Mouse (Mus musculus): ENCODE measurements at regions not wholly inside any gene's neighbourhood (a gene's known extent, or its start where the extent isn't known, plus 50 kb on each side); places are given as distances from the start of the nearest gene placed in this dataset.

DNA sequence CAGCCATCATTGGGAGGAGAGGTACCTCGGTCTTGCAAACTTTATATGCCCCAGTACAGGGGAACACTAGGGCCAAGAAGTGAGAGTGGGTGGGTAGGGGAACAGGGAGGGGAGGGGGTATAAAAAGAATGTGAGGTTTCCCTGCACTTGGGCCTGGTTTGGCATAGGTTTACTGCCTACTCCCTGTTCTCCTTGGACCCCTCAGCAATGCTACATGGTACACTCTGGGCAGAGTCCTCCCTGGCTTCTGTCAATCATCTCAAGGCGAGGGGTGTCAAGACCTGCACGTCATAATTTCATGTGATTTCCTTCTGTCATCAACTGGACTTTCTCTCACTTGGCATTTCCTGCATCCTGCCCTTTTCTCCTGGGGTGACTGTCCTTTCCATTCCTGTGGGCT is 330.9 kb downstream of the Mllt3 start:
- peaks cover 3% of the 10 kb centered on the region; the same call in 1 of the 2 replicates for H3K4me1 ChIP-seq (ENCODE audit: control insufficient read depth, insufficient read depth, low read length)
- ATAC-seq (ENCODE audit: insufficient read depth, low FRiP score, low TSS enrichment) (no peak), DNase-seq (ENCODE audit: low spot score) (no peak)
- no peaks in the 10 kb centered on the region for H3K36me3 ChIP-seq (ENCODE audit: control insufficient read depth, insufficient read depth, low read length)
- no peak overlapping the region for H3K27ac ChIP-seq (ENCODE audit: low read depth, low read length)
- no peak overlapping the region for H3K4me3 ChIP-seq (ENCODE audit: low read depth, low read length)
- no peak overlapping the region for H3K4me2 ChIP-seq (ENCODE audit: low read depth)
- H3K9ac ChIP-seq (ENCODE audit: low read length): no peak overlapping the region
- 85% methylated on average over 3 of the region's 3 CpGs for WGBS
- no peaks in the 10 kb centered on the region for H3K27me3 ChIP-seq (ENCODE audit: control insufficient read depth, insufficient read depth, low read length)
- H3K9me3 ChIP-seq (ENCODE audit: control insufficient read depth, low read length): no peaks in the 10 kb centered on the region

DNA sequence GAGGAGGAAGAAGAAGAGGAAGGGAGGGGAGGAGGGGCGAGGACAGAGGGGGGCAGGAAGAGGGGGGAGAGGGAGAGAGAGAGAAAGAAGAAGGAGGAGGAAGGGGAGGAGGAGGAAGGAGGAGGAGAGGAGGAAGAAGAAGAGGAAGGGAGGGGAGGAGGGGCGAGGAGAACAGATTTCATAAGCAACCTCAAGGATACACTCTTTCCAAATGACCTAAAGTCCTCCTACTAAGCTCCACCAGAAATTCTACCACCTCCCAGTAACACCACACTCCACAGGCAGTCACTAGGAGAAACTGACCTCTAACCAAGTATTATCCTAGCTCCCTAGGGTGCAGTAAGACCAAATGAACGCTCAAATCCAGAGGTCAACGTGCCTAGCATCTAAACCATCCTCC is 332.1 kb downstream of the Mllt3 start:
- WGBS: 75% methylated on average over 4 of the region's 4 CpGs
- DNase-seq (ENCODE audit: low spot score) (no peak), ATAC-seq (ENCODE audit: insufficient read depth, low FRiP score, low TSS enrichment) (no peak)
- no peaks in the 10 kb centered on the region for H3K9me3 ChIP-seq (ENCODE audit: control insufficient read depth, low read length)
- no peak overlapping the region for H3K27ac ChIP-seq (ENCODE audit: low read depth, low read length)
- H3K4me1 ChIP-seq (ENCODE audit: control insufficient read depth, insufficient read depth, low read length): peaks cover 3% of the 10 kb centered on the region; the same call in 1 of the 2 replicates
- no peak overlapping the region for H3K4me3 ChIP-seq (ENCODE audit: low read depth, low read length)
- no peak overlapping the region for H3K9ac ChIP-seq (ENCODE audit: low read length)
- no peaks in the 10 kb centered on the region for H3K27me3 ChIP-seq (ENCODE audit: control insufficient read depth, insufficient read depth, low read length)
- no peaks in the 10 kb centered on the region for H3K36me3 ChIP-seq (ENCODE audit: control insufficient read depth, insufficient read depth, low read length)
- no peak overlapping the region for H3K4me2 ChIP-seq (ENCODE audit: low read depth)

DNA sequence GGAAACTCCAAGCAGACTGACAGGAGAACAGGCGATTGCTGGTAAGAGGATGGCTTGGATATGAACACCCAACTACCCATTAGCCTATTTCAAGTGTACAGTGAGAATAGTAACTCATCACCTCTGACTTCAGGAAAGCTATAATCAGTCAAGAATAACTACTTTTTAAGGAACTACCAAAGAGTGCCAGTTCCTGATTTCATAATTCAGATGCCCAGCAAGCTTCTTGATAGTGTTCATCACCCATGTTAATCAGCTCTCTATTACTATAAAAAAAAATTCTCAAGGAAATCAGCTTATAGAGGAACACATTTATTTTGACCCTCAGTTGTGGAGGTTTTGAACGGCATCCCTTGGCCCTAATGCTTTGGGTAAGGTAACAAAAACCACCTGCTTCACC is 332.7 kb downstream of the Mllt3 start:
- H3K4me1 ChIP-seq (ENCODE audit: control insufficient read depth, insufficient read depth, low read length): peaks cover 3% of the 10 kb centered on the region; the same call in 1 of the 2 replicates
- no peaks in the 10 kb centered on the region for H3K36me3 ChIP-seq (ENCODE audit: control insufficient read depth, insufficient read depth, low read length)
- H3K9ac ChIP-seq (ENCODE audit: low read length): no peak overlapping the region
- WGBS: 88% methylated on average over 2 of the region's 2 CpGs
- no peaks in the 10 kb centered on the region for H3K9me3 ChIP-seq (ENCODE audit: control insufficient read depth, low read length)
- H3K27ac ChIP-seq (ENCODE audit: low read depth, low read length): no peak overlapping the region
- no peak overlapping the region for H3K4me3 ChIP-seq (ENCODE audit: low read depth, low read length)
- H3K27me3 ChIP-seq (ENCODE audit: control insufficient read depth, insufficient read depth, low read length): no peaks in the 10 kb centered on the region
- H3K4me2 ChIP-seq (ENCODE audit: low read depth): no peak overlapping the region
- DNase-seq (ENCODE audit: low spot score) (no peak), ATAC-seq (ENCODE audit: insufficient read depth, low FRiP score, low TSS enrichment) (no peak)

DNA sequence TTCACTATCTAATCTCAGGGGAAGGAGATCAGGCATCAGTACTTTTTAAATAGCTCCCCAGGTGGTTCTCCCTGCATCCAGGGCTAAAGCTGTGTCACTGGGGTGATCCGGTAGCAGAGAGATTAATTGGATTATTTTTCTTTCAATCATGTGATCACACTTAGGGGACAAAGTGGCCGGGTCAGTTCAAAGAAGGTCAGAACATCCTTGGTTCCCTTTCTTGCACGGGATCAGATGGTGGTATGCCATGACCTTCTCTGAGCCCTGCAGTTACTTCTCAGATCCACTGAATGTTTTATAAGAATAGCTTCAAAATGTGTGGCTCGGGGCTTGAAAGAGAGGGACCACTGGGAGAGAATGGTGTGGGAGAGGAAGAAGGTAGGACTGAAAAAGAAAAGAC is 333.6 kb downstream of the Mllt3 start:
- WGBS: 42% methylated on average over 4 of the region's 4 CpGs
- Histone ChIP-seq H3K4me1 (ENCODE audit: control insufficient read depth, insufficient read depth, low read length) (peaks cover 3% of the 10 kb centered on the region; the same call in 1 of the 2 replicates), H3K27me3 (ENCODE audit: control insufficient read depth, insufficient read depth, low read length) (no peaks in the 10 kb centered on the region), H3K9me3 (ENCODE audit: control insufficient read depth, low read length) (no peaks in the 10 kb centered on the region), H3K27ac (ENCODE audit: low read depth, low read length) (no peak overlapping the region), H3K4me3 (ENCODE audit: low read depth, low read length) (no peak overlapping the region), H3K9ac (ENCODE audit: low read length) (no peak overlapping the region), H3K4me2 (ENCODE audit: low read depth) (no peak overlapping the region), H3K36me3 (ENCODE audit: control insufficient read depth, insufficient read depth, low read length) (no peaks in the 10 kb centered on the region)
- DNase-seq (ENCODE audit: low spot score): no peak
- ATAC-seq (ENCODE audit: insufficient read depth, low FRiP score, low TSS enrichment): no peak

DNA sequence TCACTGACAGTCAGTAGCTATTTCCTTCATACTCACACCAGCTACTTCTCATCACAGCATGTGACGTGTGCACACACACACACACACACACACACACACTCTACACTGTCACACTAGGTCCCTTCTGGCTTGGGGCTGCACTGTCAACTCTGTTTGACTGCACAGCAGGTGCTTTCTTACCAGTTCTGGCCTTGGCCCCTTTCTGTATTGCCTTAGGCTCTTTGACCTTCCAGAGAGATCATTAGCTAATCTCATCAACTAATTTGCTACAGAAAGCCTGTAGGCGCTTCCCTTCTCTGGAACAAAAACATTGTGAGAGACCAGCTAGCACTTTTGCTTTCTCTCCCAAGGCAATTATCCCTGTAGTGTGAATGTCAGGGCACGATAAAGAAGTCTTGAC is 334.4 kb downstream of the Mllt3 start:
- no peak overlapping the region for H3K9ac ChIP-seq (ENCODE audit: low read length)
- H3K4me1 ChIP-seq (ENCODE audit: control insufficient read depth, insufficient read depth, low read length): peaks cover 3% of the 10 kb centered on the region; the same call in 1 of the 2 replicates
- no peaks in the 10 kb centered on the region for H3K27me3 ChIP-seq (ENCODE audit: control insufficient read depth, insufficient read depth, low read length)
- ATAC-seq (ENCODE audit: insufficient read depth, low FRiP score, low TSS enrichment) (no peak), DNase-seq (ENCODE audit: low spot score) (no peak)
- no peaks in the 10 kb centered on the region for H3K9me3 ChIP-seq (ENCODE audit: control insufficient read depth, low read length)
- H3K36me3 ChIP-seq (ENCODE audit: control insufficient read depth, insufficient read depth, low read length): no peaks in the 10 kb centered on the region
- no peak overlapping the region for H3K4me2 ChIP-seq (ENCODE audit: low read depth)
- no peak overlapping the region for H3K4me3 ChIP-seq (ENCODE audit: low read depth, low read length)
- 49% methylated on average over 3 of the region's 3 CpGs for WGBS
- no peak overlapping the region for H3K27ac ChIP-seq (ENCODE audit: low read depth, low read length)

DNA sequence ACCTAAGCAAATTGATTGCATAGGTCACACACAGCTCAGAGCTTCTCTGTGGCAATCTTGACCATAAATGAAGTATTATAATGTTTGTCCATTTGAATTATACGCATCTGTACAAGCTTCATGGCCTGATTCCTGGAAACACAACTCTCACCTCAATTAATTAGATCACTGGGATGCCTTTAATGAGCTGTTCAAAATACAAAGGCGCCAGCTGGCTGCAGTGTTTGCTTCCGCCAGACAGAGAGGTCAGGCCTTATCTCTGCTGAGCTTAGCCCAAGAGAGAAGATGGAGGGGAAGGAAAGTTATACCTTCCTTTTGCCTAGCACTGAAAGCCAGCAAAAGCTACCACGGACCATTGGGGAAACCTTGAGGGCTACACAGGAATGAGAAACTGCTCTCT is 336.2 kb downstream of the Mllt3 start:
- Histone ChIP-seq H3K9me3 (ENCODE audit: control insufficient read depth, low read length) (no peaks in the 10 kb centered on the region), H3K27me3 (ENCODE audit: control insufficient read depth, insufficient read depth, low read length) (no peaks in the 10 kb centered on the region), H3K36me3 (ENCODE audit: control insufficient read depth, insufficient read depth, low read length) (no peaks in the 10 kb centered on the region), H3K4me2 (ENCODE audit: low read depth) (no peak overlapping the region), H3K4me1 (ENCODE audit: control insufficient read depth, insufficient read depth, low read length) (peaks cover 3% of the 10 kb centered on the region; the same call in 1 of the 2 replicates), H3K9ac (ENCODE audit: low read length) (no peak overlapping the region), H3K4me3 (ENCODE audit: low read depth, low read length) (no peak overlapping the region), H3K27ac (ENCODE audit: low read depth, low read length) (no peak overlapping the region)
- no peak for DNase-seq (ENCODE audit: low spot score)
- ATAC-seq (ENCODE audit: insufficient read depth, low FRiP score, low TSS enrichment): no peak
- WGBS: 87% methylated on average over 4 of the region's 4 CpGs

DNA sequence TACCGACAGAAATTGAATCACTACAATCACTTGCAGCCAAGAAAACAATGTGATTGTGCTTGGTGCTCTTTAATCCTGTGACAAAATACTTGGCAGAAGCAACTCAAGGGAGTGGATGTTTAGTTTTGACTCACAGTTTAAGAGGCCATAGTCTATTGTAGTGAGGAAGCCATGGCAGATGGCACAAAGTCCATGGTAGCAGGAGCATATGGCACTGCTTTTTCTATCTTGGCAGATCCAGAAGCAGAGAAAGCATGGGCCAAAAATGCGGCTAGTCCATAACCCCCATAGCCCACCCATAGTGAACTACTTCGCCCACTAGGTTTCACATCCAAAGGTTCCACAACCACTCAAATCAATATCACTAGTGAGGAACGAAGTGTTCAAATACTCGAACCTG is 337.4 kb downstream of the Mllt3 start:
- Histone ChIP-seq H3K4me1 (ENCODE audit: control insufficient read depth, insufficient read depth, low read length) (peaks cover 3% of the 10 kb centered on the region; the same call in 1 of the 2 replicates), H3K4me2 (ENCODE audit: low read depth) (no peak overlapping the region)
- WGBS: 92% methylated on average over 5 of the region's 5 CpGs

DNA sequence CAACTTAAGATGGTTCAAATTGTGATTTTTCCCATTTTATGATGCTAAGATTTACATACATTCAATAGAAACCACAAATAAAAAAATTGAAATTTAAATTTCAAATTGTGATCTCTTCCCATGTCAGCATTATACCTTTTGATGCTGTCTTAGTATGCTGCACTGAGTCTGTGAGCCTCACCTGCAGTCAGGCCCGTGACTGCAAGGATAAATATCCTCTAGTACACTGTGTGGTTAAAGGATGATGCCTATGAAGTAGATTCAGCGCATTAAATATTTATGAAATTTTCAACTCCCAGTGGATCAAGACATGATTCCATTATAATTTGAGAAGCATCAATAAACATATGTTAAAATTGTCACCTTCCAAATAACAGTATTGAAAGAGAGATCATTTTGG is 340.4 kb downstream of the Mllt3 start:
- DNase-seq (ENCODE audit: low spot score) (no peak), ATAC-seq (ENCODE audit: insufficient read depth, low FRiP score, low TSS enrichment) (no peak)
- H3K4me1 ChIP-seq (ENCODE audit: control insufficient read depth, insufficient read depth, low read length): no peaks in the 10 kb centered on the region
- WGBS: 86% methylated on average over 2 of the region's 2 CpGs
- H3K27me3 ChIP-seq (ENCODE audit: control insufficient read depth, insufficient read depth, low read length): no peaks in the 10 kb centered on the region
- no peaks in the 10 kb centered on the region for H3K9me3 ChIP-seq (ENCODE audit: control insufficient read depth, low read length)
- H3K27ac ChIP-seq (ENCODE audit: low read depth, low read length): no peak overlapping the region
- no peaks in the 10 kb centered on the region for H3K36me3 ChIP-seq (ENCODE audit: control insufficient read depth, insufficient read depth, low read length)
- no peak overlapping the region for H3K4me3 ChIP-seq (ENCODE audit: low read depth, low read length)
- no peak overlapping the region for H3K9ac ChIP-seq (ENCODE audit: low read length)
- no peak overlapping the region for H3K4me2 ChIP-seq (ENCODE audit: low read depth)

More for the DNA sequence above, 337.4 kb downstream of the Mllt3 start:
- no peak overlapping the region for H3K27ac ChIP-seq (ENCODE audit: low read depth, low read length)
- ATAC-seq (ENCODE audit: insufficient read depth, low FRiP score, low TSS enrichment) (no peak), DNase-seq (ENCODE audit: low spot score) (no peak)
- H3K27me3 ChIP-seq (ENCODE audit: control insufficient read depth, insufficient read depth, low read length): no peaks in the 10 kb centered on the region
- H3K9me3 ChIP-seq (ENCODE audit: control insufficient read depth, low read length): no peaks in the 10 kb centered on the region
- H3K36me3 ChIP-seq (ENCODE audit: control insufficient read depth, insufficient read depth, low read length): no peaks in the 10 kb centered on the region
- no peak overlapping the region for H3K4me3 ChIP-seq (ENCODE audit: low read depth, low read length)
- H3K9ac ChIP-seq (ENCODE audit: low read length): no peak overlapping the region

DNA sequence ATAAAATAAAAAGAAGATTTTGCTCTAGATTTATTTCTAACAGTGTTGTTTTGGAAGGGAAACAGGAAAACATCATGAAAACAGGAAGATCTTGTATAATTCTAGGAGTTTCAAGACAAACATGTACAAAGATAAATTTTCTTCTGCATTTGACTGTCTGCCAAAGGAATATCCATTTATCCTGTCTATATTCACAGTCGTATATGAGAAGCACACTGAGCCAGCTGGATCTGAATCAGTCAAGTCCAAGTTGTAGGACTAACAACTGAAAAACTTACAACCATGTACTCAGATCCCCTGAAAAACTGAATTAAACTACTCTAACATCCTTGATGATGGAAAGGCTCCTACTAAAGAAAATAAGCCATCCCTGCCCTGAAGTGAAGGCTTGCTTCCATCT is 348.2 kb downstream of the Mllt3 start:
- ATAC-seq (ENCODE audit: insufficient read depth, low FRiP score, low TSS enrichment): no peak

More for the DNA sequence above, 348.2 kb downstream of the Mllt3 start:
- no peak overlapping the region for H3K27ac ChIP-seq (ENCODE audit: low read depth, low read length)
- H3K4me2 ChIP-seq (ENCODE audit: low read depth): no peak overlapping the region
- no peak for DNase-seq (ENCODE audit: low spot score)
- H3K4me3 ChIP-seq (ENCODE audit: low read depth, low read length): no peak overlapping the region
- 94% methylated on average over 1 of the region's 1 CpGs for WGBS
- no peaks in the 10 kb centered on the region for H3K9me3 ChIP-seq (ENCODE audit: control insufficient read depth, low read length)
- no peaks in the 10 kb centered on the region for H3K36me3 ChIP-seq (ENCODE audit: control insufficient read depth, insufficient read depth, low read length)
- H3K9ac ChIP-seq (ENCODE audit: low read length): no peak overlapping the region
- no peaks in the 10 kb centered on the region for H3K4me1 ChIP-seq (ENCODE audit: control insufficient read depth, insufficient read depth, low read length)
- no peaks in the 10 kb centered on the region for H3K27me3 ChIP-seq (ENCODE audit: control insufficient read depth, insufficient read depth, low read length)

Measured in neural tube, embryonic 11.5 days (tissue).